Mouse (Mus musculus): ENCODE measurements at regions not wholly inside any gene's neighbourhood (a gene's known extent, or its start where the extent isn't known, plus 50 kb on each side); places are given as distances from the start of the nearest gene placed in this dataset.

DNA sequence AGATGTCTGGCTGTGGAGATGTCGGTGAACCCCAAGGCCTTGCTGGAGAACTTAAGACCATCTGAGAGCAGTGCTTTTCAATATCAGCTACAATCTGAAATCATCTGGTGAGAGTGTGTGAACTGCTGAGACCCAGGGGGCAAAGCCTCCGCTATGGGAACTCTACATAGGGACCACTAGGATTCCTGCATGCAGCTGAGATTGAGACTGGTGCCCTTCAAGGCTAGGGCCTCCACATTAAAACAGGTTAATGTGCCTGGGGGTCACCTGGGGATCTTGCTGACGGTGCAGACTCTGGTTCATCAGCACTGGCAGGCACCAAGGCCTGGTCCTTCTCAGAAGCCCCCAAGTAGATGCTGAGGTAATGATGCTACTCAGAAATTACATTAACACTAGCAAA, 154.6 kb downstream of the Kdr start:
- no peak for ATAC-seq (replicated peaks; ENCODE audit: low FRiP score)
- WGBS: 86% methylated on average over 3 of the region's 3 CpGs
- peaks cover 13% of the 10 kb centered on the region for H3K4me1 ChIP-seq (replicated peaks; ENCODE audit: control insufficient read depth, insufficient read depth, low read length)

DNA sequence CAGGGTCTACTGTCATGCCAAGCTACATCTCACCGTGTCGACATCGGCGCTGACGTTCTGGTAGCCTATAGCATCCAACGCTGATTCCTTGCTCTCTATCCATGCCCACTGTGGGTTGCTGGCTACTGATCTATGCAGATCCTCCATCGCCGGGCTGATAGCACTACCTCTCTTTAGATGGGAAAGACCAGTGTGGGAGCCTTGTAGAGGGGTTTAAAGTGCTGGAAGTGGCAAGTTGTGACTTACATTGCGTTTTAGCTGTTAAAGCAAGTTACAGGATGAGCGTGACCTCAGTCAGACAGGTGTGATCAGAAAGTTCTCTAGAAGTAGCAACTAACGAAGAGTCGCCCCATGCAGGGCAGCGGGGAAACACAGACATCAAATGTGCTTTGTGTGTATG, 160.9 kb downstream of the Kdr start:
- Histone ChIP-seq H3K9me3 (ENCODE audit: control insufficient read depth, low read length) (no peaks in the 10 kb centered on the region), H3K36me3 (ENCODE audit: control insufficient read depth, insufficient read depth, low read length) (no peaks in the 10 kb centered on the region), H3K4me2 (no peak overlapping the region), H3K4me1 (replicated peaks; ENCODE audit: control insufficient read depth, insufficient read depth, low read length) (no peaks in the 10 kb centered on the region), H3K27me3 (replicated peaks; ENCODE audit: control insufficient read depth, insufficient read depth, low read length) (no peaks in the 10 kb centered on the region), H3K27ac (ENCODE audit: low read depth, low read length) (no peak overlapping the region), H3K9ac (ENCODE audit: low read depth, low read length) (no peak overlapping the region), H3K4me3 (ENCODE audit: low read depth, low read length) (no peak overlapping the region)
- ATAC-seq (replicated peaks; ENCODE audit: low FRiP score) (no peak), DNase-seq (ENCODE audit: low spot score) (peak; percentile 17)
- WGBS: 90% methylated on average over 13 of the region's 13 CpGs

More for the DNA sequence above, 154.6 kb downstream of the Kdr start:
- H3K27ac ChIP-seq (ENCODE audit: low read depth, low read length): no peak overlapping the region
- H3K9me3 ChIP-seq (ENCODE audit: control insufficient read depth, low read length): no peaks in the 10 kb centered on the region
- no peak overlapping the region for H3K4me2 ChIP-seq
- DNase-seq (ENCODE audit: low spot score): peak; percentile 20
- no peak overlapping the region for H3K4me3 ChIP-seq (ENCODE audit: low read depth, low read length)
- H3K27me3 ChIP-seq (replicated peaks; ENCODE audit: control insufficient read depth, insufficient read depth, low read length): no peaks in the 10 kb centered on the region
- H3K36me3 ChIP-seq (ENCODE audit: control insufficient read depth, insufficient read depth, low read length): no peaks in the 10 kb centered on the region
- H3K9ac ChIP-seq (ENCODE audit: low read depth, low read length): no peak overlapping the region

DNA sequence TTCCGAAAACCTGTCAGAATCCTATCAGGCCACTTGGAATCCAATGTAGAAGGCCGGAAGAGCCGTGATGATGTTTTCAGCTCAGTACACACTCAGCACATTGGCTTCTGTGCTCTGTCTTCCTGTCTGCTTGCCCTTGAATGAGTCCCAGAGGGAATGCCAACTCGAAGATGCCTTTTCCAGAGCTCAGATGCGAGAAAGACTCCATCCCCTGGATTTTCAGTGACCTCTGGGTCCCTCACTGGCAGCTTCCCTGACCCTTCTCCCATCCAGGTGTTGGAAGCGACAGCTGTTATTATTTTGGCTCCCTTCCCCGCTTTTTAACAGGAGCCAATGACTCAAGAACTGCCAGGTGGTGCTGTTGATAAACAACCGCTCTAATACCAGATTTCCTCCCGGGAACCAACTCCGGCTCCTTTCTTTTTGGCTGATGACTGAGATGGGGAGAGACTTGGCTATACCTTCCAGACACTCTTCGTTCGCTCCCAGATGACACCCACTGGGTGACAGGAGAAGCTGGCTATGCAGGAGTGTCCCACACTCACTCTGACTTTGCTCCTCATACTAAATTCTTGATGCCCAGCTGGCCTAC, 163.8 kb downstream of the Kdr start:
- WGBS: 79% methylated on average over 12 of the region's 12 CpGs
- no peak overlapping the region for H3K27ac ChIP-seq (ENCODE audit: low read depth, low read length)
- peak; percentile 22 for DNase-seq (ENCODE audit: low spot score)
- no peak overlapping the region for H3K9ac ChIP-seq (ENCODE audit: low read depth, low read length)
- no peak overlapping the region for H3K4me3 ChIP-seq (ENCODE audit: low read depth, low read length)
- H3K9me3 ChIP-seq (ENCODE audit: control insufficient read depth, low read length): no peaks in the 10 kb centered on the region
- no peak for ATAC-seq (replicated peaks; ENCODE audit: low FRiP score)
- no peak overlapping the region for H3K4me2 ChIP-seq
- H3K36me3 ChIP-seq (ENCODE audit: control insufficient read depth, insufficient read depth, low read length): no peaks in the 10 kb centered on the region
- H3K27me3 ChIP-seq (replicated peaks; ENCODE audit: control insufficient read depth, insufficient read depth, low read length): no peaks in the 10 kb centered on the region
- H3K4me1 ChIP-seq (replicated peaks; ENCODE audit: control insufficient read depth, insufficient read depth, low read length): no peaks in the 10 kb centered on the region

DNA sequence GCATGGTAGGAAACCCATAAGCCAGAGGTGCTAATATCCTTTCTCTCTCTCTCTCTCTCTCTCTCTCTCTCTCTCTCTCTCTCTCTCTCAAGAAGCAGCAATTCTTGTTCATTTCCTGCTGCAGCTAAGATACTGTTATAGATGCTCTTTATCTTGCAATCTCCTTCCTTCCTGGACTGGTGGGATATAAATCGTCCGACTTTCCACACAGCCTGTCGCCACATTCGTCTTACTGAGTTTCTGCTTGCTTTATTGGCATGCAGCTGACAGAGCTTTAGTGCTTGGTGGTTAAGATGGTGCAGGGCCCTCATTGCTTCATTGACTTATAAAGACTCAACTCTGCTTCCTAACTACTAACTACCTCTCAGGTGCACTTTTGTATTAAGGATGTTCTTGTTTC, 165.6 kb downstream of the Kdr start:
- Histone ChIP-seq H3K27ac (ENCODE audit: low read depth, low read length) (no peak overlapping the region), H3K36me3 (ENCODE audit: control insufficient read depth, insufficient read depth, low read length) (no peaks in the 10 kb centered on the region), H3K4me2 (no peak overlapping the region), H3K9me3 (ENCODE audit: control insufficient read depth, low read length) (no peaks in the 10 kb centered on the region), H3K4me1 (replicated peaks; ENCODE audit: control insufficient read depth, insufficient read depth, low read length) (no peaks in the 10 kb centered on the region), H3K27me3 (replicated peaks; ENCODE audit: control insufficient read depth, insufficient read depth, low read length) (no peaks in the 10 kb centered on the region), H3K9ac (ENCODE audit: low read depth, low read length) (no peak overlapping the region), H3K4me3 (ENCODE audit: low read depth, low read length) (no peak overlapping the region)
- 44% methylated on average over 4 of the region's 4 CpGs for WGBS
- DNase-seq (ENCODE audit: low spot score) (peak; percentile 15), ATAC-seq (replicated peaks; ENCODE audit: low FRiP score) (no peak)

DNA sequence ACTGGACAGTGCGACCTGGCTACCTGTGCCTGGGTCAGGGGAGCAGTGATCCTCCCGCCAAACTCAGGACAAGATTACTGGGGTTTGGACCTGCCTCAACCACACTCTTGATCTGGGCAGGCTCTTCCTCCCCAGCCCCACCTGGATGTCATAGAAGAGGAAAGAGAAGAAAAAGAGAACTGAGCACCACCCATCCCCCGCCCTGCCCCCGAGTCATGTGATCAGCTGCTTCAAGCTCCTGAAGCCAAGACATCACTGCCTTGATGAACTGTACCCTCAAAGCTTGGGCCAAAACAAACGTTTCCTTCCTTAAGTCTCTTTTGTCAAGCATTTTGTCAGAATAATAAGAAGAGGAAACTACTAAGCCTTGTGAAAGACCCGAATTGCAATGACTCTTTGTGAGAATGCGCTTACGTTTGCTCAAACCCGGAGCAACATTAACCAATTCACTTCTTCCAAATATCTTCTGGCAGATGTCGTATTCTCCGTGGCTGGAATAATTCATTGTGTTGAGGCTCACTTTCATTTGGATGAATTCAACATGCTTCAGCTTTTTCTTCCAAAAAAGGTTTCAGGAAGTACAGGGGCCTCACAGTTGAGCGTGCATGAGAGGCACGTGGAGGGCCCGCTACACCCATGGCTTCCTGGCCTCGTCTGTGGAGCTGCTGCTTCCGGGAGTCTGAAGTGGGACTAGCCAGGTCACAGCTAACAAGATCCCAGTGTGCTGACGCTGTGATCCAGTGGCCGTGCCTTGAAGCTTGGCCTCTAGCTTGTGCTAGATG, 169.5 kb downstream of the Kdr start:
- Histone ChIP-seq H3K4me2 (no peak overlapping the region), H3K9me3 (ENCODE audit: control insufficient read depth, low read length) (no peaks in the 10 kb centered on the region), H3K4me1 (replicated peaks; ENCODE audit: control insufficient read depth, insufficient read depth, low read length) (no peaks in the 10 kb centered on the region), H3K9ac (ENCODE audit: low read depth, low read length) (no peak overlapping the region), H3K27ac (ENCODE audit: low read depth, low read length) (no peak overlapping the region), H3K36me3 (ENCODE audit: control insufficient read depth, insufficient read depth, low read length) (no peaks in the 10 kb centered on the region), H3K4me3 (ENCODE audit: low read depth, low read length) (no peak overlapping the region), H3K27me3 (replicated peaks; ENCODE audit: control insufficient read depth, insufficient read depth, low read length) (no peaks in the 10 kb centered on the region)
- DNase-seq (ENCODE audit: low spot score) (peak; percentile 28), ATAC-seq (replicated peaks; ENCODE audit: low FRiP score) (no peak)
- WGBS: 72% methylated on average over 18 of the region's 18 CpGs

DNA sequence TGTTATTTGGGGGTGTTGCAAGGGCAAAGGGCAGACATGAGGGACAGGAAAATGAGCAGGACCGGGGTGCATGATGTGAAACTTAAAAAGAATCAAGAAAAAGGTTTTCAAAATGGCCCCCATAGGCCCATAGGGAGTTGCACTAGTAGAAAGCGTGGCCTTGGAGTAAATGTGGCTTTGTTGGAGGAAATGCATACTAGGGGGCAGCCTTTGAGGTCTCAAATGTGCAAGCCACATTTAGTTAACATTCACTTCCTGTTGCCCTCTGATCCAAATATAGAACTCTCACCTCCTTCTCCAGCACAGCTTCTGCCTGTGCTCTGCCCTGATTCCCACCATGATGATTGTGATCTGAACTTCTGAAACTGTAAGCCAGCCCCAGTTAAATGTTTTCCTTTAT, 173.2 kb downstream of the Kdr start:
- DNase-seq (ENCODE audit: low spot score) (peak; percentile 7), ATAC-seq (replicated peaks; ENCODE audit: low FRiP score) (no peak)
- H3K4me3 ChIP-seq (ENCODE audit: low read depth, low read length): no peak overlapping the region
- H3K27me3 ChIP-seq (replicated peaks; ENCODE audit: control insufficient read depth, insufficient read depth, low read length): no peaks in the 10 kb centered on the region
- no peak overlapping the region for H3K4me2 ChIP-seq
- H3K36me3 ChIP-seq (ENCODE audit: control insufficient read depth, insufficient read depth, low read length): no peaks in the 10 kb centered on the region
- no peak overlapping the region for H3K27ac ChIP-seq (ENCODE audit: low read depth, low read length)
- H3K9ac ChIP-seq (ENCODE audit: low read depth, low read length): no peak overlapping the region
- H3K9me3 ChIP-seq (ENCODE audit: control insufficient read depth, low read length): no peaks in the 10 kb centered on the region
- 80% methylated on average over 2 of the region's 2 CpGs for WGBS
- H3K4me1 ChIP-seq (replicated peaks; ENCODE audit: control insufficient read depth, insufficient read depth, low read length): no peaks in the 10 kb centered on the region

DNA sequence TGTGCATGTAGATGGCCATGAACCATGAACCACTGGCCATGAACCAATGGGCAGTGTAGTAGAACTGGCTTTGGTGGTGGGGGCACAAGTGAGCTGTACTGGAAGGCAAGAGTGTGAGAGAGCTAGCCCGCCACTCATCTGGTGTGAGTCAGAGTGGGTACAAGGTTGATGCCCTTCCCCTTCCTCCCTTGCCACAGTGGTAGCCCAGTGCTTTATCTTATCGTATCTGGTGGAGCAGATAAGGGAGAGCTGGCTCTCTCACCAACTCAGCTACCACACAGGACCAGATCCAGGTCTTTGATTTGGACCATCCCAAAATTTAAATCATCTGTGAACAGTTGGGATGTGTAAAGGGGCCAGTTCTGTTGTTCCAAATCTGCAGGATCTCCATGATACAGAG, 173.9 kb downstream of the Kdr start:
- H3K36me3 ChIP-seq (ENCODE audit: control insufficient read depth, insufficient read depth, low read length): no peaks in the 10 kb centered on the region
- no peaks in the 10 kb centered on the region for H3K27me3 ChIP-seq (replicated peaks; ENCODE audit: control insufficient read depth, insufficient read depth, low read length)
- H3K4me1 ChIP-seq (replicated peaks; ENCODE audit: control insufficient read depth, insufficient read depth, low read length): no peaks in the 10 kb centered on the region
- no peak overlapping the region for H3K9ac ChIP-seq (ENCODE audit: low read depth, low read length)
- no peak for ATAC-seq (replicated peaks; ENCODE audit: low FRiP score)
- no peak overlapping the region for H3K4me2 ChIP-seq
- H3K9me3 ChIP-seq (ENCODE audit: control insufficient read depth, low read length): no peaks in the 10 kb centered on the region
- no peak overlapping the region for H3K4me3 ChIP-seq (ENCODE audit: low read depth, low read length)
- peak; percentile 22 for DNase-seq (ENCODE audit: low spot score)
- 72% methylated on average over 2 of the region's 2 CpGs for WGBS
- no peak overlapping the region for H3K27ac ChIP-seq (ENCODE audit: low read depth, low read length)

DNA sequence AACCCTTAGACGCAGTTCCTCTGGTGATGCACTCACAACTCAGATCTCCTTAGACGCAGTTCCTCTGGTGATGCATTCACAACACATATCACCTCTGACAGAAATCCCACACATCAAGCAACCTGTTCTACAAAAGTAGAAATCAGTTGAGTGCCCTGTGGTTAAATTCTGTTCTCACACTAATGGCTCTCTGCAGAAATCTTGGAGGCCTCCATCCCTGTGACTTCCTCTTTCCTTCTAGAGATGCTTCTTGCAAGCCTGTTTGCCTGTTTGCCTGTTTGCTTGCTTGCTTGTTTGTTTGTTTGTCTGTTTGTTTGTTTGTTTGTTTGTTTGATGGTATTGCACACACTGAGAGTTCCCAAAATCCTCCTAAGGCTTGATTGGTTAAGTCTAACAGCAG, 175.2 kb downstream of the Kdr start:
- Histone ChIP-seq H3K4me2 (no peak overlapping the region), H3K27me3 (replicated peaks; ENCODE audit: control insufficient read depth, insufficient read depth, low read length) (no peaks in the 10 kb centered on the region), H3K9me3 (ENCODE audit: control insufficient read depth, low read length) (no peaks in the 10 kb centered on the region), H3K36me3 (ENCODE audit: control insufficient read depth, insufficient read depth, low read length) (no peaks in the 10 kb centered on the region), H3K9ac (ENCODE audit: low read depth, low read length) (no peak overlapping the region), H3K27ac (ENCODE audit: low read depth, low read length) (no peak overlapping the region), H3K4me3 (ENCODE audit: low read depth, low read length) (no peak overlapping the region), H3K4me1 (replicated peaks; ENCODE audit: control insufficient read depth, insufficient read depth, low read length) (no peaks in the 10 kb centered on the region)
- 76% methylated on average over 2 of the region's 2 CpGs for WGBS
- DNase-seq (ENCODE audit: low spot score) (no peak), ATAC-seq (replicated peaks; ENCODE audit: low FRiP score) (no peak)
